Mouse (Mus musculus): Measurements from ENCODE around the gene Stxbp4. TPM values are rescaled to one million over a fixed set of nuclear protein-coding genes. Genes with fewer than 3 reads are reported as not detected.

Stxbp4 gene
- polyA plus RNA-seq, 1 experiment from 2014 or later, result 46.0 TPM

- H3K27me3 ChIP-seq (ENCODE audit: control insufficient read depth, insufficient read depth, low read length), result no peaks in the 10 kb centered on the region
- H3K4me3 ChIP-seq (ENCODE audit: low read depth, low read length), result no peak overlapping the region
- WGBS, result 83% methylated on average over 1 of the region's 1 CpGs
- no peak overlapping the region for H3K4me2 ChIP-seq (ENCODE audit: low read depth, low read length, severe bottlenecking)
- DNase-seq (ENCODE audit: low spot score) (no peak), ATAC-seq (replicated peaks; ENCODE audit: low FRiP score) (no peak)
- H3K36me3 ChIP-seq (ENCODE audit: control insufficient read depth, insufficient read depth, low read length), result no peaks in the 10 kb centered on the region; the same call in 1 of the 2 replicates
- no peaks in the 10 kb centered on the region for H3K9me3 ChIP-seq (ENCODE audit: control insufficient read depth, low read length)
- H3K27ac ChIP-seq (ENCODE audit: low read depth, low read length), result no peak overlapping the region
- no peak overlapping the region for H3K9ac ChIP-seq (ENCODE audit: low read length)
- H3K4me1 ChIP-seq (replicated peaks; ENCODE audit: control insufficient read depth, insufficient read depth, low read length), result no peaks in the 10 kb centered on the region
Observed at GRCm38 (mm10) chr11:90517750-90518149, 120.1 kb downstream of the Stxbp4 start.

GRCm38 (mm10) chr11:90512538-90513219 lies 125.2 kb downstream of the Stxbp4 start:
- WGBS, result 80% methylated on average over 5 of the region's 5 CpGs
- Histone ChIP-seq H3K9me3 (ENCODE audit: control insufficient read depth, low read length) (no peaks in the 10 kb centered on the region), H3K27me3 (ENCODE audit: control insufficient read depth, insufficient read depth, low read length) (no peaks in the 10 kb centered on the region), H3K4me2 (ENCODE audit: low read depth, low read length, severe bottlenecking) (no peak overlapping the region), H3K4me3 (ENCODE audit: low read depth, low read length) (no peak overlapping the region), H3K4me1 (replicated peaks; ENCODE audit: control insufficient read depth, insufficient read depth, low read length) (no peaks in the 10 kb centered on the region), H3K36me3 (ENCODE audit: control insufficient read depth, insufficient read depth, low read length) (no peaks in the 10 kb centered on the region; the same call in 1 of the 2 replicates), H3K9ac (ENCODE audit: low read length) (no peak overlapping the region), H3K27ac (ENCODE audit: low read depth, low read length) (no peak overlapping the region)
- DNase-seq (ENCODE audit: low spot score) (no peak), ATAC-seq (replicated peaks; ENCODE audit: low FRiP score) (no peak)

GRCm38 (mm10) chr11:90501846-90502245 lies 136.0 kb downstream of the Stxbp4 start:
- Histone ChIP-seq H3K27me3 (ENCODE audit: control insufficient read depth, insufficient read depth, low read length) (no peaks in the 10 kb centered on the region), H3K4me3 (ENCODE audit: low read depth, low read length) (no peak overlapping the region), H3K9ac (ENCODE audit: low read length) (no peak overlapping the region), H3K27ac (ENCODE audit: low read depth, low read length) (no peak overlapping the region), H3K9me3 (ENCODE audit: control insufficient read depth, low read length) (no peaks in the 10 kb centered on the region), H3K4me1 (replicated peaks; ENCODE audit: control insufficient read depth, insufficient read depth, low read length) (no peaks in the 10 kb centered on the region), H3K4me2 (ENCODE audit: low read depth, low read length, severe bottlenecking) (no peak overlapping the region), H3K36me3 (ENCODE audit: control insufficient read depth, insufficient read depth, low read length) (no peaks in the 10 kb centered on the region)
- WGBS, result 82% methylated on average over 4 of the region's 4 CpGs
- DNase-seq (ENCODE audit: low spot score) (no peak), ATAC-seq (replicated peaks; ENCODE audit: low FRiP score) (no peak)

- Histone ChIP-seq H3K4me3 (ENCODE audit: low read depth, low read length) (no peak overlapping the region), H3K36me3 (ENCODE audit: control insufficient read depth, insufficient read depth, low read length) (no peaks in the 10 kb centered on the region), H3K4me2 (ENCODE audit: low read depth, low read length, severe bottlenecking) (no peak overlapping the region), H3K27ac (ENCODE audit: low read depth, low read length) (no peak overlapping the region), H3K27me3 (ENCODE audit: control insufficient read depth, insufficient read depth, low read length) (no peaks in the 10 kb centered on the region), H3K9ac (ENCODE audit: low read length) (no peak overlapping the region), H3K9me3 (ENCODE audit: control insufficient read depth, low read length) (no peaks in the 10 kb centered on the region), H3K4me1 (replicated peaks; ENCODE audit: control insufficient read depth, insufficient read depth, low read length) (no peaks in the 10 kb centered on the region)
- WGBS, result 91% methylated on average over 6 of the region's 6 CpGs
- DNase-seq (ENCODE audit: low spot score) (no peak), ATAC-seq (replicated peaks; ENCODE audit: low FRiP score) (no peak)
Observed at GRCm38 (mm10) chr11:90499918-90500317, 138.0 kb downstream of the Stxbp4 start.

- H3K9me3 ChIP-seq (ENCODE audit: control insufficient read depth, low read length), result no peaks in the 10 kb centered on the region
- ATAC-seq (replicated peaks; ENCODE audit: low FRiP score) (no peak), DNase-seq (ENCODE audit: low spot score) (no peak)
- no peak overlapping the region for H3K27ac ChIP-seq (ENCODE audit: low read depth, low read length)
- no peak overlapping the region for H3K4me2 ChIP-seq (ENCODE audit: low read depth, low read length, severe bottlenecking)
- H3K9ac ChIP-seq (ENCODE audit: low read length), result no peak overlapping the region
- H3K27me3 ChIP-seq (ENCODE audit: control insufficient read depth, insufficient read depth, low read length), result no peaks in the 10 kb centered on the region
- no peak overlapping the region for H3K4me3 ChIP-seq (ENCODE audit: low read depth, low read length)
- WGBS, result 74% methylated on average over 5 of the region's 5 CpGs
- H3K4me1 ChIP-seq (replicated peaks; ENCODE audit: control insufficient read depth, insufficient read depth, low read length), result no peaks in the 10 kb centered on the region
- no peaks in the 10 kb centered on the region for H3K36me3 ChIP-seq (ENCODE audit: control insufficient read depth, insufficient read depth, low read length)
Observed at GRCm38 (mm10) chr11:90498461-90498860, 139.4 kb downstream of the Stxbp4 start.

- H3K4me1 ChIP-seq (replicated peaks; ENCODE audit: control insufficient read depth, insufficient read depth, low read length), result no peaks in the 10 kb centered on the region
- H3K27ac ChIP-seq (ENCODE audit: low read depth, low read length), result no peak overlapping the region
- no peaks in the 10 kb centered on the region for H3K27me3 ChIP-seq (ENCODE audit: control insufficient read depth, insufficient read depth, low read length)
- DNase-seq (ENCODE audit: low spot score) (no peak), ATAC-seq (replicated peaks; ENCODE audit: low FRiP score) (no peak)
- no peak overlapping the region for H3K4me3 ChIP-seq (ENCODE audit: low read depth, low read length)
- WGBS, result 47% methylated on average over 1 of the region's 1 CpGs
- no peaks in the 10 kb centered on the region for H3K36me3 ChIP-seq (ENCODE audit: control insufficient read depth, insufficient read depth, low read length)
- H3K9me3 ChIP-seq (ENCODE audit: control insufficient read depth, low read length), result no peaks in the 10 kb centered on the region
- H3K4me2 ChIP-seq (ENCODE audit: low read depth, low read length, severe bottlenecking), result no peak overlapping the region
- no peak overlapping the region for H3K9ac ChIP-seq (ENCODE audit: low read length)
Observed at GRCm38 (mm10) chr11:90494981-90495380, 142.9 kb downstream of the Stxbp4 start.

- H3K27ac ChIP-seq (ENCODE audit: low read depth, low read length), result no peak overlapping the region
- H3K4me2 ChIP-seq (ENCODE audit: low read depth, low read length, severe bottlenecking), result no peak overlapping the region
- no peaks in the 10 kb centered on the region; the same call in 1 of the 2 replicates for H3K36me3 ChIP-seq (ENCODE audit: control insufficient read depth, insufficient read depth, low read length)
- H3K27me3 ChIP-seq (ENCODE audit: control insufficient read depth, insufficient read depth, low read length), result no peaks in the 10 kb centered on the region
- no peak overlapping the region for H3K9ac ChIP-seq (ENCODE audit: low read length)
- no peak for ATAC-seq (replicated peaks; ENCODE audit: low FRiP score)
- no peaks in the 10 kb centered on the region for H3K9me3 ChIP-seq (ENCODE audit: control insufficient read depth, low read length)
- 94% methylated on average over 4 of the region's 4 CpGs for WGBS
- DNase-seq (ENCODE audit: low spot score), result no peak
- H3K4me1 ChIP-seq (replicated peaks; ENCODE audit: control insufficient read depth, insufficient read depth, low read length), result no peaks in the 10 kb centered on the region
- H3K4me3 ChIP-seq (ENCODE audit: low read depth, low read length), result no peak overlapping the region
Observed at GRCm38 (mm10) chr11:90492511-90492910, 145.4 kb downstream of the Stxbp4 start.

GRCm38 (mm10) chr11:90489166-90489565 lies 148.7 kb downstream of the Stxbp4 start:
- H3K36me3 ChIP-seq (ENCODE audit: control insufficient read depth, insufficient read depth, low read length), result no peaks in the 10 kb centered on the region; the same call in 1 of the 2 replicates
- H3K4me3 ChIP-seq (ENCODE audit: low read depth, low read length), result no peak overlapping the region
- no peak overlapping the region for H3K27ac ChIP-seq (ENCODE audit: low read depth, low read length)
- H3K27me3 ChIP-seq (ENCODE audit: control insufficient read depth, insufficient read depth, low read length), result no peaks in the 10 kb centered on the region
- H3K9me3 ChIP-seq (ENCODE audit: control insufficient read depth, low read length), result no peaks in the 10 kb centered on the region
- WGBS, result 95% methylated on average over 10 of the region's 10 CpGs
- no peak overlapping the region for H3K4me2 ChIP-seq (ENCODE audit: low read depth, low read length, severe bottlenecking)
- ATAC-seq (replicated peaks; ENCODE audit: low FRiP score) (no peak), DNase-seq (ENCODE audit: low spot score) (no peak)
- H3K9ac ChIP-seq (ENCODE audit: low read length), result no peak overlapping the region
- peaks cover 7% of the 10 kb centered on the region; the same call in 1 of the 2 replicates for H3K4me1 ChIP-seq (replicated peaks; ENCODE audit: control insufficient read depth, insufficient read depth, low read length)

GRCm38 (mm10) chr11:90487686-90488085 lies 150.2 kb downstream of the Stxbp4 start:
- 96% methylated on average over 8 of the region's 8 CpGs for whole genome bisulfite sequencing
- no peaks in the 10 kb centered on the region; the same call in 1 of the 2 replicates for H3K36me3 ChIP-seq (ENCODE audit: control insufficient read depth, insufficient read depth, low read length)
- peaks cover 7% of the 10 kb centered on the region; the same call in 1 of the 2 replicates for H3K4me1 ChIP-seq (replicated peaks; ENCODE audit: control insufficient read depth, insufficient read depth, low read length)
- no peak overlapping the region for H3K27ac ChIP-seq (ENCODE audit: low read depth, low read length)
- no peak for DNase-seq (ENCODE audit: low spot score)
- ATAC-seq (replicated peaks; ENCODE audit: low FRiP score), result no peak
- 0 out of 2 replicates have a peak, but pooled peaks cover 3% of the 10 kb centered on the region for H3K27me3 ChIP-seq (ENCODE audit: control insufficient read depth, insufficient read depth, low read length)
- H3K4me3 ChIP-seq (ENCODE audit: low read depth, low read length), result no peak overlapping the region
- H3K9ac ChIP-seq (ENCODE audit: low read length), result no peak overlapping the region
- no peaks in the 10 kb centered on the region for H3K9me3 ChIP-seq (ENCODE audit: control insufficient read depth, low read length)
- H3K4me2 ChIP-seq (ENCODE audit: low read depth, low read length, severe bottlenecking), result no peak overlapping the region

Data from forebrain, embryonic 11.5 days (tissue).